Mouse (Mus musculus) brown adipose tissue, adult 24 weeks (tissue): ENCODE measurements around the gene Trim41. TPM values are rescaled to one million over a fixed set of nuclear protein-coding genes. Genes with fewer than 3 reads are reported as not detected.
"Not testable (repeated sequence)": the region's sequence is repeated elsewhere in the genome, so short reads cannot be mapped to it uniquely, and the experiment has no call there.

ENCODE experiments used
- H3K27ac ChIP-seq: fragments of 200-500 bp; replicated peaks from 2 replicates; pipeline ENCODE4 v1.5.1; 2012; ENCODE audit warnings: low read depth, mild to moderate bottlenecking, low read length
- H3K4me1 ChIP-seq: fragments of 200-500 bp; 2 replicates; pipeline ENCODE4 v1.6.1; 2012; ENCODE audit warnings: low read length, mixed read lengths; ENCODE audit not compliant: control insufficient read depth, insufficient read depth, insufficient read length
- H3K4me3 ChIP-seq: fragments of 200-500 bp; 2 replicates; pipeline ENCODE4 v1.5.1; 2012; ENCODE audit warnings: low read depth, mild to moderate bottlenecking, low read length, moderate library complexity; ENCODE audit not compliant: insufficient read depth
- polyA plus RNA-seq: library from polyadenylated mRNA; stranded (reverse); fragments of >200 nt; gene quantifications from 2 replicates; pipeline ENCODE4 v1.2.4, GENCODE M21; 2012; ENCODE audit not compliant: missing spikeins, insufficient read depth, insufficient read length

The Trim41 gene
- polyA plus RNA-seq, 1 experiment: 15.5 TPM

GRCm38 (mm10) chr11:48830279-48830678, 13.1 kb upstream of the Trim41 start:
- no peak overlapping the region for H3K4me3 ChIP-seq

GRCm38 (mm10) chr11:48827926-48828325, 10.8 kb upstream of the Trim41 start:
- Histone ChIP-seq H3K4me3 (no peak overlapping the region), H3K27ac (no peak overlapping the region), H3K4me1 (peaks cover 8% of the 10 kb centered on the region)

More at GRCm38 (mm10) chr11:48830279-48830678, 13.1 kb upstream of the Trim41 start:
- H3K4me1 ChIP-seq: peaks cover 2% of the 10 kb centered on the region; the same call in 1 of the 2 replicates
- H3K27ac ChIP-seq: no peak overlapping the region

- peaks cover 8% of the 10 kb centered on the region for H3K4me1 ChIP-seq
- no peak overlapping the region for H3K27ac ChIP-seq
Measured at GRCm38 (mm10) chr11:48826752-48827096, 9.6 kb upstream of the Trim41 start.

GRCm38 (mm10) chr11:48825979-48826751, 9.0 kb upstream of the Trim41 start, which contains the start of the genes Trim7 and Gm12184:
Gene Trim7 (plus strand): TSS chr11:48826140.
Gene Gm12184 (minus strand): TSS chr11:48826655.
- peak within 1 kb of the TSS; percentile 60 for H3K4me3 ChIP-seq
- not testable (repeated sequence) for H3K27ac ChIP-seq, H3K4me1 ChIP-seq

More at GRCm38 (mm10) chr11:48826752-48827096, 9.6 kb upstream of the Trim41 start:
- peak overlapping the region; percentile 60 for H3K4me3 ChIP-seq

GRCm38 (mm10) chr11:48824311-48824830, 7.2 kb upstream of the Trim41 start:
- H3K27ac ChIP-seq: no peak overlapping the region
- peaks cover 8% of the 10 kb centered on the region for H3K4me1 ChIP-seq
- H3K4me3 ChIP-seq: no peak overlapping the region

GRCm38 (mm10) chr11:48823536-48823972, 6.4 kb upstream of the Trim41 start:
- H3K27ac ChIP-seq: no peak overlapping the region
- H3K4me1 ChIP-seq: peaks cover 8% of the 10 kb centered on the region
- peak overlapping the region; percentile 37 for H3K4me3 ChIP-seq

GRCm38 (mm10) chr11:48822768-48823512, 5.8 kb upstream of the Trim41 start:
- Histone ChIP-seq H3K27ac (no peak overlapping the region), H3K4me1 (peaks cover 8% of the 10 kb centered on the region), H3K4me3 (peak overlapping the region; percentile 37)

GRCm38 (mm10) chr11:48821299-48821698, 4.1 kb upstream of the Trim41 start:
- H3K4me3 ChIP-seq, H3K4me1 ChIP-seq, H3K27ac ChIP-seq: not testable (repeated sequence)

- no peak overlapping the region for H3K27ac ChIP-seq
- no peak overlapping the region for H3K4me3 ChIP-seq
Measured at GRCm38 (mm10) chr11:48820308-48820674, 3.1 kb upstream of the Trim41 start.

GRCm38 (mm10) chr11:48819614-48820307, 2.6 kb upstream of the Trim41 start:
- Histone ChIP-seq H3K4me1 (peaks cover 15% of the 10 kb centered on the region), H3K4me3 (no peak overlapping the region), H3K27ac (no peak overlapping the region)

More at GRCm38 (mm10) chr11:48820308-48820674, 3.1 kb upstream of the Trim41 start:
- H3K4me1 ChIP-seq: peaks cover 15% of the 10 kb centered on the region

- Histone ChIP-seq H3K4me1 (peaks cover 7% of the 10 kb centered on the region), H3K4me3 (peak overlapping the region; percentile 68)
Measured at GRCm38 (mm10) chr11:48818346-48818745, 1.2 kb upstream of the Trim41 start.

GRCm38 (mm10) chr11:48817794-48818193, 641 bp upstream of the Trim41 start:
- peaks cover 7% of the 10 kb centered on the region for H3K4me1 ChIP-seq

More at GRCm38 (mm10) chr11:48818346-48818745, 1.2 kb upstream of the Trim41 start:
- 0 out of 2 replicates have a peak overlapping the region, but pooled peaks have one; percentile 42 for H3K27ac ChIP-seq

GRCm38 (mm10) chr11:48816281-48816781, 822 bp downstream of the Trim41 start:
- peak overlapping the region; percentile 73 for H3K4me3 ChIP-seq
- H3K4me1 ChIP-seq: peaks cover 7% of the 10 kb centered on the region
- H3K27ac ChIP-seq: peak overlapping the region; percentile 64; the same call in 1 of the 2 replicates

More at GRCm38 (mm10) chr11:48817794-48818193, 641 bp upstream of the Trim41 start:
- H3K27ac ChIP-seq: peak overlapping the region; percentile 66; the same call in 1 of the 2 replicates
- peak overlapping the region; percentile 84 for H3K4me3 ChIP-seq

GRCm38 (mm10) chr11:48815851-48816250, 1.3 kb downstream of the Trim41 start:
- Histone ChIP-seq H3K4me1 (peaks cover 7% of the 10 kb centered on the region), H3K27ac (peak overlapping the region; percentile 64; the same call in 1 of the 2 replicates), H3K4me3 (peak overlapping the region; percentile 73)
